Mouse (Mus musculus) kidney, adult 2 months (tissue): ENCODE results near the gene Plxna4. TPM values are rescaled to one million over a fixed set of nuclear protein-coding genes. Genes with fewer than 3 reads are reported as not detected.
A peak's percentile ranks its signal among the peaks of the same experiment; 100 is the strongest.
"Not testable (repeated sequence)": the region's sequence is repeated elsewhere in the genome, so short reads cannot be mapped to it uniquely, and the experiment has no call there.

ENCODE experiments used
- DNase-seq: peaks from one replicate; pipeline ENCODE4 v3.0.0; 2021
- H3K27ac ChIP-seq: fragments of 200-500 bp; 2 replicates; pipeline ENCODE4 v1.5.1; 2012; ENCODE audit warnings: low read depth, low read length, control low read depth, inconsistent platforms; ENCODE audit not compliant: insufficient read depth
- H3K27me3 ChIP-seq: fragments of 200-500 bp; replicated peaks from 2 replicates; pipeline ENCODE4 v1.6.1; 2012; ENCODE audit warnings: mild to moderate bottlenecking, moderate library complexity, low read length, inconsistent platforms; ENCODE audit not compliant: control insufficient read depth, insufficient read depth
- H3K36me3 ChIP-seq: fragments of 200-500 bp; 2 replicates; pipeline ENCODE4 v1.6.1; 2012; ENCODE audit warnings: mild to moderate bottlenecking, moderate library complexity, low read length, inconsistent platforms; ENCODE audit not compliant: control insufficient read depth, insufficient read depth
- H3K4me1 ChIP-seq: fragments of 200-500 bp; 2 replicates; pipeline ENCODE4 v1.6.1; 2011; ENCODE audit warnings: low read length; ENCODE audit not compliant: control insufficient read depth, insufficient read depth
- H3K4me3 ChIP-seq: fragments of 200-500 bp; 2 replicates; pipeline ENCODE4 v1.5.1; 2011; ENCODE audit warnings: mild to moderate bottlenecking, low read depth, low read length, control low read depth; ENCODE audit not compliant: insufficient read depth
- CTCF ChIP-seq: fragments of 200-500 bp; conservative IDR thresholded peaks from 2 replicates; pipeline ENCODE4 v1.5.1; 2011; ENCODE audit warnings: low read depth, mild to moderate bottlenecking, control low read depth, low read length, moderate library complexity, mixed read lengths; ENCODE audit not compliant: insufficient read depth, insufficient read length
- POLR2A ChIP-seq: fragments of 200-500 bp; IDR thresholded peaks from one replicate; pipeline ENCODE4 v1.6.1; 2011; ENCODE audit warnings: low read depth, low read length, control low read depth
- WGBS: fragments of 180-500 bp; shearing (Covaris S2); methylation state at CpG from one replicate; pipeline ENCODE4 v1.1.7; 2018; 5-methylcytosine and 5-hydroxymethylcytosine counted together
- polyA plus RNA-seq: library from polyadenylated mRNA; depleted of rRNA; stranded (reverse); fragments of >200 nt; gene quantifications from 2 replicates; pipeline ENCODE4 v1.2.3, GENCODE M21; 2012

Plxna4 gene
- polyA plus RNA-seq, 1 experiment = 1.8 TPM

- Histone ChIP-seq H3K27ac (no peak overlapping the region), H3K4me3 (no peak overlapping the region), H3K27me3 (no peaks in the 10 kb centered on the region), H3K36me3 (no peaks in the 10 kb centered on the region), H3K4me1 (no peaks in the 10 kb centered on the region)
- DNase-seq = no peak
- TF ChIP-seq CTCF (no peak), POLR2A (no peak)
- 63% methylated on average over 6 of the region's 6 CpGs for WGBS
These were observed 73.9 kb downstream of the Plxna4 start for GRCm38 (mm10) chr6:32514096-32514495.

GRCm38 (mm10) chr6:32512010-32512409, 76.0 kb downstream of the Plxna4 start:
- 53% methylated on average over 1 of the region's 1 CpGs for WGBS
- TF ChIP-seq CTCF (no peak), POLR2A (no peak)
- no peaks in the 10 kb centered on the region for H3K36me3 ChIP-seq
- H3K27me3 ChIP-seq = no peaks in the 10 kb centered on the region
- H3K27ac ChIP-seq = peak overlapping the region; percentile 75
- H3K4me3 ChIP-seq = no peak overlapping the region
- H3K4me1 ChIP-seq = no peaks in the 10 kb centered on the region
- DNase-seq = peak; percentile 59

- TF ChIP-seq CTCF (no peak), POLR2A (no peak)
- Histone ChIP-seq H3K27ac (peak overlapping the region; percentile 62), H3K4me3 (no peak overlapping the region), H3K36me3 (no peaks in the 10 kb centered on the region), H3K4me1 (no peaks in the 10 kb centered on the region), H3K27me3 (no peaks in the 10 kb centered on the region)
- 59% methylated on average over 7 of the region's 7 CpGs for WGBS
- DNase-seq = peak; percentile 85
These were observed 77.1 kb downstream of the Plxna4 start for GRCm38 (mm10) chr6:32510924-32511323.

GRCm38 (mm10) chr6:32510491-32510890, 77.5 kb downstream of the Plxna4 start:
- Histone ChIP-seq H3K4me3 (no peak overlapping the region), H3K27ac (no peak overlapping the region; the same call in 1 of the 2 replicates), H3K36me3 (no peaks in the 10 kb centered on the region), H3K27me3 (no peaks in the 10 kb centered on the region), H3K4me1 (no peaks in the 10 kb centered on the region)
- 82% methylated on average over 1 of the region's 1 CpGs for WGBS
- TF ChIP-seq POLR2A = no peak
- no peak for TF ChIP-seq CTCF
- no peak for DNase-seq

GRCm38 (mm10) chr6:32509046-32509445, 78.9 kb downstream of the Plxna4 start:
- Histone ChIP-seq H3K27ac (no peak overlapping the region), H3K4me1 (no peaks in the 10 kb centered on the region), H3K27me3 (no peaks in the 10 kb centered on the region), H3K36me3 (no peaks in the 10 kb centered on the region), H3K4me3 (no peak overlapping the region)
- TF ChIP-seq CTCF (no peak), POLR2A (no peak)
- 57% methylated on average over 9 of the region's 9 CpGs for WGBS
- DNase-seq = no peak

DNA sequence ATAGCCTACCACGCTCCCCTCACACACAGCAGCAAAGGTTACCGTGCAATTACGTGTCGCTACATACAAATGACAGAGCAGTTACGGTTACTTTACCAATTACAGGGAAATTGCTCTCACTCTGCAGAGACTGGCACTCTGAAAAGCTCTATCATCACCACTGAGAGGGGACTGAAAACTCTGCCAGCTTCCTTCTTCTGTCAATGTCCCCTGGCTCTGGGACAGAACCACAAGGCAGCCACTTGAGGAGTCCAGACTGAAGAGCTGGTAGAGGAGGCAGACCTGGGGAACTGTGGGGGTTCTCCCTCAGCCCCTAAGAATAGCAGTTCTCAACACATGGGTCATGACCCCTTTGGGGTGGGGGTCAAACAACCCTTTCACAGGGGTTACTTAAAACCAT, 83.0 kb downstream of the Plxna4 start:
- 95% methylated on average over 5 of the region's 5 CpGs for WGBS
- DNase-seq = no peak
- H3K27me3 ChIP-seq = no peaks in the 10 kb centered on the region
- no peak overlapping the region for H3K4me3 ChIP-seq
- H3K4me1 ChIP-seq = no peaks in the 10 kb centered on the region
- no peaks in the 10 kb centered on the region for H3K36me3 ChIP-seq
- H3K27ac ChIP-seq = no peak overlapping the region
- TF ChIP-seq CTCF = no peak
- no peak for TF ChIP-seq POLR2A

DNA sequence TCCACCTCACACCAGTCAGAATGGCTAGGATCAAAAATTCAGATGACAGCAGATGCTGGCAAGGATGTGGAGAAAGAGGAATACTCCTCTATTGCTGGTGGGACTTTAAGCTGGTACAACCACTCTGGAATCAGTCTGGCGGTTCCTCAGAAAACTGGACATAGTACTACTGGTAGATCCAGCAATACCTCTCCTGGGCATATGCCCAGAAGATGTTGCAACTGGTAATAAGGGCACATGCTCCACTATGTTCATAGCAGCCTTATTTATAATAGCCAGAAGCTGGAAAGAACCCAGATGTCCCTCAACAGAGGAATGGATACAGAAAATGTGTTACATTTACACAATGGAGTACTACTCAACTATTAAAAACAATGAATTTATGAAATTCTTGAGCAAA, 86.8 kb downstream of the Plxna4 start:
- not testable (repeated sequence) for H3K27ac ChIP-seq, H3K36me3 ChIP-seq, H3K4me1 ChIP-seq, H3K27me3 ChIP-seq, DNase-seq, H3K4me3 ChIP-seq
- WGBS = 94% methylated on average over 1 of the region's 1 CpGs

DNA sequence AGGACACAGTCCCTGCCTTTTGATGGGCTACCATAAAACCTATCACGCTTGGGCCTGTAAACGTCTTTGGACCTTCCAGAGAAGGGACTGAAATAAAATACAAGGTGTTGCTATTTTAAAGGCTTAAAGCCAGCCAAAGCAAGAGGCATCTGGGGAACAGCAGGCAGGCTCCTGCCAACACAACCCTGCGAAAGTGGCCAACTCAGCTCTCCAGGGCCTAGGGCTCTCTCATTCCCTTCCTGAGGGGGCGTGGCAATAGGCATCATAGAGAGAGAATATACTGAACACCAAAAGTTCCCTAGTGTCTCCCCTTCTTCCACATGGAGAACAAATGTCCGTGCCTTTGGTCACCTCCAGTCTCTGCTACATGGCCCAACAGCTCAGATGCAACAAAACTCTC, 89.9 kb downstream of the Plxna4 start:
- Histone ChIP-seq H3K4me1 (no peaks in the 10 kb centered on the region), H3K36me3 (no peaks in the 10 kb centered on the region), H3K27me3 (no peaks in the 10 kb centered on the region), H3K4me3 (no peak overlapping the region), H3K27ac (no peak overlapping the region)
- no peak for TF ChIP-seq POLR2A
- no peak for TF ChIP-seq CTCF
- DNase-seq = no peak
- WGBS = 84% methylated on average over 5 of the region's 5 CpGs

DNA sequence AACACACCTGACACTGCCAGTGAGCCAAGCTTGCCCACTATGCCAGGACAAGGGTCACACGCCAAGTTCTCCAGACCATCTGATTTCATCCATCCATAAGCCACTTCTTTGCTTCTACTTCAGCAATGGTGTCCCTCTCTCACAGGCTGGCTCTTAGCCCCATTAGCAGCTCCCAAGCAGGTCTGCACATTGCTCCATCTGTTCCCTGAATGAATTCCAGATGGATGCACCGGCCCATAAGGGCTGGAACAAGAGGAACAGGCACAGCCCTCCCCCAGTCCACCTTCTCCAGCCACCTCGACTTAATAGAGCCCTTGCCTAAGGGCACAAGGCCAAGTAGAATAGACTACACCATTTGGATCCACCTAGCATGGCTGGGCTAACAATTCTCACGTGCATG, 91.9 kb downstream of the Plxna4 start:
- 66% methylated on average over 4 of the region's 4 CpGs for WGBS
- TF ChIP-seq CTCF (no peak), POLR2A (no peak)
- no peaks in the 10 kb centered on the region for H3K4me1 ChIP-seq
- no peak overlapping the region for H3K4me3 ChIP-seq
- no peaks in the 10 kb centered on the region for H3K27me3 ChIP-seq
- H3K27ac ChIP-seq = no peak overlapping the region
- no peaks in the 10 kb centered on the region for H3K36me3 ChIP-seq
- no peak for DNase-seq
